Mouse (Mus musculus): ENCODE measurements around the gene Prpf18.

DNA sequence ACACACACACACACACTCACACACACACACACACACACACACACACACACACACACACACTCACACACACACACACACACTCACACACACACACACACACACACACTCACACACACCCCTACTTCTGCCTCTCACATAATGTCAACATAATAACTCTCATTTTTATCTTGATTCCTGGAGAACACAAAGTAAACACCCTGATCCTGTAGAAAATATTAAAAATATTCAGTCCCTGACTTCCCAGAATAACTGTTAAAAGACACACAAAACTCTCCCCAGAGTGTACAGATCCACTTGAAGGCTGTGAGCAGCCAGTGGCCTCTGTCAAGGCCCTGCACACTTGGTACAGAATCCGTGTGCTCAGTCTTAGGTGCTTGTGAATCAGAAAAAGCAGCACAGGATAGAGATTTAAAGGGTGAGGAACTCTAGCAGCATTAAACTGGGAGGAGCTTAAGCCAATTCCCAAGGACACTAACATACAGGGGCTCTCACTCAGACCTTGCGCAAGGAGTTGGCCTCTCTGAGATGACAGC, 36.8 kb downstream of the Prpf18 start:
- TF ChIP-seq GATA1 (IDR thresholded peaks at IDR 0.05; ENCODE audit: low read length) = no peak
- no peak for TF ChIP-seq TAL1 (IDR thresholded peaks at IDR 0.05; ENCODE audit: low read length)
